Mouse (Mus musculus): ENCODE results near the gene Il10ra.

Il10ra gene

DNA sequence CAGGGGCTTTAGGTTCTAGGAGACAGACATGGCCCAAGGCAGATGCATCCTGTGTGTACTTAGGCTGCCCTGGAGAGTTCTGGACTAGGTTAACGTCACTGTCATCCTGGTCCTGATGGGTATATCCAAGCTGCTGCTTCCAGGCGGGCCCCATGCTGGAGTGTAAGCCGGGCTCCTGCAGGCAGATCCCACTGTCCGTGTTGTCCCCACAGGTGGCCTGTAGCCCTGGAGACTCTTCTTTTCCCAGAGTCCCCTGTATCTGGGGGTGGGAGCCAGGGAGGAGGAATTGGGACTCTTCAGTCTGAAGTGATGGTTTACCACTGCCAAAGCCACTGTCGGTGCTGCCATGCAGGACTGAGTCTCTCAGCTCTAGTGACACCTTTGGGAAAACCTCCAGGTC is 13.0 kb downstream of the Il10ra start:
- DNase-seq: peak; percentile 89

DNA sequence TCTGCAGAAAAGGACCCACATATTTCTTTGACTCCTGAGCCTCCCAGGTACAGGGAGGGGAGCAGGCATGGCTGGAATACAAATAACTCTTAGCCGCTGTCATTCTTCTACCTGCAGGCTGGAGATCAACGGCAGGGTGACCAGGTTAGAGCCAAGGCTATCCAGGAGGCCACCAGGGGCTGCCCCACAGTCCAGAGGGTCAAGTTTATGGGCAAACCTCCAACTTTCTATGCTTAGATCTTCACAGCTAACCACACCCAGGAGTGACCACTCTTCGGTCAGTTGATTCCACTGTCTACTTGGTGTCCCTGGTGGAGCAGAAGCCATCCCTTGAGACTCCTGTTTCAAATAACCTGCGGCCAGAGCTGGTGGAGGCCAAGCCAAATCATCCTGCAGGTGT is 13.5 kb downstream of the Il10ra start:
- DNase-seq: no peak

DNA sequence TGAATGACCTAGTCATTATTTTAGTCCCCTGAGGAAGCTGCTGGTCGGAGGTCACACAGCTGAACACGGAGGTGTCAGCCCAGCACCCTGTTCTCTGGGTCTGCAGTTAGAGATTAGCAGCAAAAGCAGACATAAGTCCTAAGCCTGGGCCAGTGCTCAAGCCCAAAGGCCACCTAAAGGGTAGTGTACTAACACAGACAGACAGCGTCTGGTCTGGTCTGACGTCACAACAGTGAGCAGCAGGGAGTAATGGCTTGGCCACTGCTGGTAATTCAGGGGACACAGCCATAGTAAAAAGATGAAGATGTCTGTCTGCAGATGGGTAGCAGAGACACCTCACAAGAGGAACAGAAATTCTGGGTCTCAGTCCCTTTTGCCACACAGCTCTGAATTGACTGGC is 14.3 kb downstream of the Il10ra start:
- DNase-seq: peak; percentile 88

DNA sequence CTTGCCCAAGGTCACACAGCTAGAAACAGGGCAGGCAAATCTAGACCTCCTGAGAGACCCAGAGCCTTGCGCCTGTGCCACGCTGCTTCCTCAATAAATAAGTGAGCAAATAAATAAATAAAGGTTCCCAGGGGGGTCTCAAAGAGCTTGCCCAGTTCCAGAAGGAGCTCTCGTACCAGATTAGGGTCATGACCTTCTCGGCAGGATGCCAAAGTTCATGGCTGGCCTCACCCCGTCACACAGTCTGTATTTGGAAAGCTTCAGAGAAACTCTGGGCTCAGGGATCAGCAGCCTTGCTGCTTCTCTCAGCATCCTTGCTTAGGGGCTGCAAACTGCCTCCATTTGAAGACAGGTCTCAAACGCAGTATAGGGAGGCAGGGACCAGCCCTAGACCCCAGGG is 14.9 kb downstream of the Il10ra start:
- DNase-seq: peak; percentile 91

DNA sequence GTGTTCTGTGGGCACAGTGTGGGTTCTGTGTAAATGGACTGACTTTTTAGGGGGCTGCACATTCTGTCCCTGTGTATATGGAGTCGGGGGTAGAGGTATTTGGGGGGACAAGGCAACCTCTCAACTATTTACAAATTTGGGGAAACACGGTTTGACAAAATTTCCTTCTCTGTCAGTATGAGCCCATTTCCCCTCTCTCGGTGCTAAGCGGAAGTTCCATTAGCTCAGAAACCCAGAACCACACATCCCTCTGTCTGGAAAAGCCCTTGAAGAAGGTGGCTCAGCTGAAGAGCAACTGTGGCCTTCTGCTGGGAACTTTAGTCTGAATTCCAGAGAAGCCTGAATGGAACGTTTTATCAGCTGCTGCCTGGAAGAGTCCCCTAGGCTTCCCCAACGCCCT is 16.6 kb downstream of the Il10ra start:
- peak; percentile 87 for DNase-seq

DNA sequence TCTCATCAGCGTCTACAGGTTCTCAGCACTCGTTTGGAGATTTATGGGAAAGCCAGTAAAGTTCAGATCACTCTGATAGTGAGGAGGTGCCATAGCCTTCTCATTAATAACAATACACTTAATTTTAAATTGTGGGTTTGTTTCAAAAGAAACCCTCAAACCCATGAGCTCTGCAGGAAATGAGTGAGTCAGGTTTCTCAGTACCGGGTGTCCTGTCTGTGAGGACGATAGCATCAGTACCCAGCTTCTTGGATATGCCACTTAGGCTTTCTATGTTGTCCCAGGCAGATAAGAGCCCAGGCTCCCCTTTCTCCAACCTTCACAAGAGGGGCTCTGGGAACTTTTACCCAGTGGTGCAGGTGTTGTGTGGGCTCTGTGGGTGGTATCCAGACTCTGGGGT is 17.0 kb downstream of the Il10ra start:
- no peak for DNase-seq

DNA sequence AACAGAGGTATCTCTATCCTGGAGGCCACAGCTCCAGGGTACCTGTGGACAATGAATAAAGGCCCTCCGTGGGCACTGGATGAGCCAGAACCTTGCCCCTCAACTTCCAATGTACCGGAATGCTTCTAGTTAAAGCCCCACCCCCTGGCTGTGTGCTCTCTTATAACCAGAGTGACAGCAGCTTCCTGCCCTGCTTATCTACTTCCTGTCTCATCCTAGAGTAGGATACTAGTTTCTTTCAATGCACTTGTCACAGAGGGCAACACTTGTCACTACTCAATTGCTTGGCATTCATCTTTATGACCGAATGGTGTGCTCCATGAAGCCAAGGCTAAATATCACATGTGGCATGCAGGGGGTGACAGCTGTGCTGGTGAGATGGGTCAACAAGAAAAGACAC is 17.7 kb downstream of the Il10ra start:
- no peak for DNase-seq

DNA sequence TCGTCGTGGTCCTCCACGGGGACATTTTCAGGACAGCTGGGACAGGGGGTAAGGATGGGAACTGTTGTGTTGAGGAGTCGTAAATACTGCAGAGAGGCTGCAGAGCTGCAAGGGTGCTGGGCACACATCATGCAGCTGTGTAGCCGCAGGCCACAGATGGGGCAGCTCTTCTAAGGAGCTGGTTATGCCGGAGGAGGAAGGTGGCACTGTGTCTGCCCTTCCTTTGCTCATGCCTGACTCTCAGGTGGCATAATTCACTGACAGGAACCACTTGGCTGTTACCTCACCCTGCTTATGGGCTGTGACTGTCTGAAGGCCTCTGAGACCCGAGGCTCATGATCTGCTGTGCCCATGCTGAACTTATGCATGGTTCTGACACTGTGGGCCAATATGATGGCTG is 18.6 kb downstream of the Il10ra start:
- DNase-seq: no peak

DNA sequence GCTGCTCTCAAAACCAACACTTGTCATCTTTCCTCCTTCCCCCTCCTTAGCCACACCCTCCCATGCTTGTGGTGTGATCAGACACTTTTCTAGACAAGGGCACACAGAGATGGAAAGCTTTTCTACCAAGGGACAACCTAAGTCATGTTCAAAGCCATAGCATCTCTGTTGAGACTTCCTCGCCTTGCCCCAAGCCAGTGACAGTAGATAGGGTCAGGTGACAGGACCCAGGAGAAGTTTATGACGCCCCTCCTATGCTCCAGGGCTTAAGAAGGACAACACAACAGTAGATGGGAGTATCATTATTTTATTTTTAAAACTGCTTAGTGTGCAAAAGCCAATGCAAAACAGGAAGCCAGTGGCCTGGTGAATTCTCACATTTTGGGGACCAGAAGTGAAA is 21.4 kb downstream of the Il10ra start:
- peak; percentile 96 for DNase-seq

DNA sequence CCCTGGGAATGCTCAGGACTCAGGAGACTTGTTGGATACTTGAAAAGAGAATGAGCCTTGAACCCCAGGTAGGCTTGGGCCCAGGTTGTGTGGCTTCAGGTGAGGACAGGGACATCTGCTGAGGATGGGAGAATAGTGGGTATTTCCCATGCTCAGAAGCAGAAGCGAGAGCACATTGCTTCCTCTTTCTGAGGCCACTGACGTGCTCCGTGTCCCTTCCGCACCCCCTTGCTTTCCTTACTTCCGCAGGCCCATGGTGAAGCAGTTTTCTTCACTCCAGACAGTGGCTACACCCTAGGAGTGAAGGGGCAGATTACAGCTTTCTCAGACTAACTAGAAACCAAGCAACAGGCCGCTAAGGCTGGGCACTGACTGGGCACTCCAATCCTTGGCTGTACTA is 22.9 kb downstream of the Il10ra start:
- peak; percentile 98 for DNase-seq

DNA sequence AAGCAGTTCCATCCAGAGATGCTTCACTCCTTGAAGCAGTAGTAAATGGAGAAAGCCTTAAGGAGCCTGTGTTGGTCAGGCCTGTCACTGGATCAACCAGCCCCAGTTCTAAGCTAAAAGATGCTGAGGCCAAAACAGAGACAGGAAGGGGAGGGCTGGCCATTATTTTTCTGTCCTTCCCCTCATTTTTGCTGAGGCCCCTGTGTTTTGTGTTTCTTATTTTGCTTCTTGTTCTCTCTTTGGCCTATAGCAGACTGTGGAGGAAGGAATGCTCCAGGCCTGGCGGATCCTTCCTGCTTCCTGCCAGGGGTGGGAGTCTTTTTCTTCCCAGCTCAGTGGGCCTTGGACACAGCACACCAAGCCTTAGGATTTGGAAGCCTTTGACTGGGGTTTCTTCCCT is 23.5 kb downstream of the Il10ra start:
- DNase-seq: peak; percentile 96

DNA sequence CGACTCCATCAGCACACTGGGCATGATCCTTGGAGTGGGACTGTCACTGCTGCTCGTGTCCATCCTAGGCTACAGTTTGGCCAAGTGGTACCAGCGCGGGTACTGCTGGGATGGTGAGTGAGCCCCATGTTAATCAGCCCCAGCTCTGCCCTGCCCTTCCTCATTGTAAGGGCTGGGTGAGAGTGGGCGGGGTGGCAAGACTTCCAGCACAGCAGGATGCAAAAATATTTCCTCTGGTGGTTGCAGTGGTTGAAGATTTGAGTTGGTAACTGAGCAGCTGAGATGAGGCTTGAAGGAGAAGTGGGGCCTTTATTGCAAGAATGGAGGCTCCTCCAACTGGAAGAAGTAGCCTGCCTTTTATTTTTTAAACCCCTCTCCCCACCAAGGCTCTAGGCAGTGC is 27.6 kb downstream of the Il10ra start:
- peak; percentile 96 for DNase-seq

DNA sequence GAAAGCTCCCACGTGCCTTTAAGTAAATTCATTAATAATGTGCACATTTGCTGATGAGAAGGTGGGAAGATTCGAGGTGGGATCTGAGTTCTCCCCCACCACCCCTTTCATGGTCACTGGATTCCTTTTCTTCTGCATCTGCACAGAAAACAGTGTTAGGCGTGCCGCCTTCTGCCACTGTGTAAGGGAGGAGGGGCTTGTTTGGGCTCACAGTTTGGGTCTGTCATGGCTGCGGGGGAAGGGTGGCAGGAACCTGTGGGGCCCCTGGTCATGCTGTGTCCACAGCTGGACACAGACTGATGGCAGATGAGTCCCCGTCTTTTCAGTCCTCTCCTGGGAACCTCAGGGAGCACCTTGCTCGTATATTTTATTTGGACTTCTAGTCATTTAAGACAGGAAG is 32.2 kb downstream of the Il10ra start:
- peak; percentile 89 for DNase-seq

DNA sequence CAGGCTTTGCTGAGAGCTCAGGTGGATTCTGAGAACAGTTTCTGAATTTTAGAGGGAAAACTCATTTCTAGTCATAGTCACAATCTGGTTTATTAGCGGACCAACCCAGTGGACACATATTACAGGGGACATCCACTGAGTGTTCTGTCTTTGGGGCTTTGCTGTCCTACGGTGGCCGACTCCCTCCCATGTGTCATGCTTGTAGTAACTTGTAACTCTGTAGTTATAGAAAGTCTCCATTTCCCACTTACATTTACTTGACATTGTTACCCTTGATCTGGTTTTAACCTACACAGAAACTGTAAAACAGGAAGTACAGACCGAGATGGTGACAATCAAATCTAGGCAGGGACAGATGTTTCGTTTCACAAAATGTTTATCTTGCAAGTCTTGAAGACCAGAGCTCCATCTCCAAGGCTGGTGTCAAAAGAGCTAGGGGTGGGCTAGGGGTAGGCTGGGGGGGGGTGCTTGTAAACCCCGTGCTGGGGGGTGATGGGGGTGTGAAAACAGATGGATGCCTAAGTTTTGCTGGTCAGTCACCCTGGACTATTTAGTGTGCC is 33.2 kb downstream of the Il10ra start:
- no peak for DNase-seq

DNA sequence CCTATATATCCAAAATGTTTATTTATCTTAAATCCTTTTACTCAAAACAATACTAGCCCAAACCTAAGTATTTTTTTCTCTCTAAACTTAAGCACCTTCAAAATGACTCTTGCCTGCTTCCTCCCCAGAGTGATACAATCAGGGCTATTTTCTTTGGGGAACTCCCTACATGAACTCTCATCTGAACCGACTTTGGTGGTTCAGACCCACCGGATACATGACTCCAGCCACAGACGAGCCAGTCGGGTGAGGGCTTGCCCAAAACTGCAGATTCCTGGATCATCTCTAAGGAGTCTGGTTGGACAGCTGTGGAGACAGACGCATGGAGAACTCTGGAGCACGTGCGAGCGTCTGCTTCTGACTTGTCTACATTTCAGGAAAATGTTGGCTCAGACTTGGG is 39.6 kb downstream of the Il10ra start:
- DNase-seq: no peak

DNA sequence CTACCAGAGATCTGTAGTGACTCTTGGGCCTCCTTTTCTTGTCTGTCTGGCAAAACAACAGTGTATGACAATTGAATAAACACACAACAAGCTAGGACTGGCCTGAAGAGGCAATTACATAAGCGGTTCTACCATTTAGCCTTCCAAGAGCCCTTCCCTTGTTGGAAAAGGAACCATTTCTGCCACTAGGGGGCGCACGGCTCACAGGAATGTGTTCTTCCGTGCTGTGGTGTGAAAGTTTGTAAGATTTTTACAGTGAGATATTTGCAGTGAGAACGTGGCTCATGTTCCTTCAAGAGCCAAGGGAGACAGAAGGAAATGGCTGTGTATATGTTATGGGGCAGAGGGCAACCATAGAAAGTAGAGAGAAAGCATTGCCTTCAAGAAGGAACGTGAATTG is 47.4 kb downstream of the Il10ra start:
- peak; percentile 96 for DNase-seq

DNA sequence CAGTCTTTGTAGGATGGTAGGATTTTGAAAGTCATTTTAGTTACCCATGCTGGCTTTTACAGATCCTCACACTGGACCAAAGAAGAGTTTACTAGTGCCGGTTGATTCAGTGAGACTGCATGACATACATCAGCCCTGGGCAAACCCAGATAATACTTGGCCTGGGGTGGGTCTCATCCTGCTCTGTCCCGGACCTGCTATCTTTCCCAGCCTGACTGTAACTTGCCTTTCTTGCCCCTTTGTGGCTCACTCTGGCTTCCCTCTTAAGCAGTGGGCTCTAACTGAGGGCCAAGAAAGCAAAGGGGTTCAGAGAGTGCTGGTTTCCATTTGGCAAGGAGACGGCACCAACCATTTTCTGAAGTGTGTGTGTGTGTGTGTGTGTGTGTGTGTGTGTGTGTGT is 49.3 kb downstream of the Il10ra start:
- DNase-seq: no peak

DNA sequence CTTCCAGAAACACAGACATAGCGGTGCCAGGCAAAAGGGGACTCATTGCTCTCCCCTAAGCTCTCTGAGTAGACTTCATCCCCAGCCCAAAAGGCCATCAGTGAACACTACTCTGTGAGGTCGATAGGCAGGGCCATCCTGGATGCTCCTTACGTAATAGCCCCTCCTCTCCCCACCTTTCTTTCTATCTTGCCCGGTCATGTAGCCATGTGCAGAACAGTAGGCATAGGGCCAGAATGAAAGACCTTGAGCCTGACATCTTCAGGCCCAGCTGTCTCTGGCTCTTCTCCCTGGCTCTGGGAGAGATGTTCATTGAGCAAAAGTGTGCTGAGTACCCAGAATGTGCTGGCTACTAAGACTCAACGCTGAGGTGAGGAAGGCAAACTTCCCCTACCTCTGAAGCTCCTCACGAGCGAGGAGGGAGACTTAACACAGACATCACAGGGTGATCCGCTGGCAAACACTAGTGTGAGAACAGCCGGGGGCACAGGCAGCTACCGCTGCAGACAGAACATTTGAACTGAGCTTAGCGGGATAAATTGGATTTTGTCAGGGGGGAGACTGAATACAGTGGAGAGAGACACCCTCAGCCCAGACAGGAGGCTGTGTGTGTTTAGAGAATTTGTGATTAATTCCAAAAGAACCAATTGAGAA is 53.3 kb downstream of the Il10ra start:
- no peak for DNase-seq

DNA sequence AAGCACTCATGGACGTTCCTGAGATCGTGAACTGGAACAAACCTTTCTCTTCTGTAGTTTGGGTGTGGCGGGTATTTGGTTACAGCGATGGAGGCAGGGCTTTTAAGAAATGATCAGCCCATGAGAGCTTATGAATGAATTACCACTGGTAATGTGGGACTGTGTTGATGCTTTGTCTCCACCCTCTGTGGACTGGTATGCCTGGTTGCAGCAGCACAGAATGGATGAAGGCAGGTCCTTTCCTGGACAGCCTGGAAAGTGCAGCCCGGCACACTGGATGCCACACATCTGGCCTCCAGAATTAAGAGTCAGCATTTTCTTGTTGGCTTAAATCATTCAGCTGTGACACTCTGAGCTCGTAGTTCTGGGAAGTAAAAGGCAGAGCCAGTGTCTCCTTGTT is 56.9 kb downstream of the Il10ra start:
- DNase-seq: no peak

DNA sequence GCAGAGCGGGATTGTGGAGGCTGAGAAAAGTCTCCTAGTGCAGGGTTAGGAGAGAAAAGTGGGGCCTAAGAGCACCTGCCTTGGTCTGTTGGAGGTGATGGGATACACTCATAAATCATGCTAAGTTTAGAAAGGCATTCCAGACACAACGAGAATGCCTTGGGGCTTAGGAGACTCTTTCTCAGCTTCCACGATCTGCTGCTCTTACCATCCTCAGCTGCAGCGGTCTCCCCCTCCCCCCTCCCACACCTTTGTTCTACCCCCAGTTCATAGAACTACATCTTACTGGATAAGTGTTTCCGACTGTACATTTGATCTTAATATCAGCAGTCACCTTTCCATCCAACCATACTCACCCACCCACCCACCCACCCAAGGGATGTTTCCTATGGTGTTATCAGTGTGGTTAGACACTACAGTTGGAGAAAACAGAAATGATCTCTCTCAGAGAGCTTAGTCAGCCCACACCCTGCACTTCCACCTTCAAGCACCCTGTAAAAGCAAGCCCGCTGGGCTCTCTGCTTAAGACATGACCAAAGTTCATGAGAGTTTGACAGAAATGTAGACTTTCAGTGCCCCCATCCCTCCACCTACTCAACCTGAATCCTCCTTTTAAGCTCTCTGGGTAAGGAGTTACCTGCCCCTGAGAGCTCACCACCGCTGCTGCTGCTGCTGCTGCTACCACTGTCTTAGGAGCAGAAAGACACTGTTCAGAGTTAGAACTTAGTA is 61.8 kb downstream of the Il10ra start:
- no peak for DNase-seq

DNA sequence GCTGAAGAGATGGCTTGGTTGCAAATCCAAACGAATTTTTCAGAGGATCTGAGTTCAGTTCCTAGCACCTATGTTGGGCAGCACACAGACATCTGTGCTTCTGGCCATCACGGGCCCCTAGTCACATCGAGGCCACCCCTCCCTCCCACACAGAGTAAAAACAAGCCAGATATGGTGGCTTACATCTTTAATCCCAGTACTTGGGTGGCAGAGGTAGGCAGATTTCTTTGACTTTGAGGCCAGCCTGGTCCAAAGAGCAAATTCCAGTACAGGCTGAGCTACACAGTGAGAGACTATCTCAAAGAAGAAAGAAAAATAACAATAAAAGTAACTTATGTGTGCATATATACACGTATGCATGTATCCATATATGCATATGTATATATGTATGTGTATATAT is 62.8 kb downstream of the Il10ra start:
- no peak for DNase-seq

DNA sequence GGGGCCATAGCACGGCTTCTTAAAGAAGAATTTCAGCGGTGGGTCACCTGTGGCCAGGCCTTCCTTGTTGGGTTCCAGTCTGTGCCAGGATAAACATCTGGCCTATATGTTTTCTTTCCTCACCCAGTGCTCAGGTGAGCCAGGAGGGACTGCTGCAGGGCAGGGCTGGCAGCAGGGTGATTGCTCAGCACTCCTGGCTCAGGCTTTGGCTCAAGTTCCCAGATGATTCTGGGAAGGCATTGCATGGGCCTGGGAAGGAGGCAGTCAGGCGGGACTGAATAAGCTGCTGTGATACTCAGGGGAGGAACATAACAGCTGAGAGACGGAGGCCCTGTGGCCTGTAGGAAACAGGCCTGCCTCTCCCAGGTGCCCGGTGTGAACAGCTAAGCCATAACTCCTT is 63.8 kb downstream of the Il10ra start:
- DNase-seq: no peak

All from heart, adult 11 months (tissue).